Mouse (Mus musculus) erythroblast, embryonic 14.5 days (primary cell): ENCODE measurements around the gene Fam126a.

ENCODE experiments used
- GATA1 ChIP-seq: IDR thresholded peaks from 2 replicates; pipeline ENCODE4 v1.6.1; 2012; ENCODE audit warnings: low read length, inconsistent platforms, mixed read lengths
- TAL1 ChIP-seq: IDR thresholded peaks from 3 replicates; pipeline ENCODE4 v1.6.1; 2012; ENCODE audit warnings: low read length, inconsistent platforms, mixed read lengths

DNA sequence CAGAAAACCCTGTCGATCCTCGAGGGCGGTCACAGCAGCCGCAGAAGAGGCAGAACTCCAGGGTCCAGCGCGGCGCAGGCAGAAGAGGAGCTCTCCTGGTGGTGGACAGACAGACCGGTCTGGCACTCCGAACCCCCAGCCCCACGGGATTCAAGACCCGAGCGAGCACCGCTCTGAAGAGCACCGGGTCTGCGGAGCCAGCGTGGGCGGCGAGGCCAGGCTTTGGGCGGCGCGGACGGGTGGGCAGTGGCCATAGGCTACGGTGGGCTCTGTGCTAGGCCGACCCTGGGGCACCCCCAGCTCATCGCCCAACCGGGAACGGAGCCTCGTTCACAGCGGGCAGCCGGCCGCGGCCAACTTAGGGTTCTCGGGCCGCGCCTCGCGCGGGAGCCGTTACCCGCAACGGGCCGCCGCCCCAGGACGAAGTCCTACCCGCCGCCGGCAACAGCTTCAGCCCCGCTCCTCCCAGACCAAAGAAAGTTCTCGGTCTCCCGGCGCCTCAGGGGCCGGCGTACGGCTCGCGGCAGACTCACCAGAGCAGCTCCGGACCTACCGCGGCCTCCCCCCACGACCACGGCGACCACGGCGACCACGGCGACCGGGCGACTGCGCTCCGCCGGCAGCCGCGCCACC lies 428 bp downstream of the Fam126a start:
- TF ChIP-seq TAL1 (no peak), GATA1 (no peak)
